Mouse (Mus musculus) MEL-GATA-1-ER (cell line): ENCODE data around the gene Ptpn6.

ENCODE experiments used
- DNase-seq: peaks from one replicate; pipeline ENCODE4 v3.0.0-alpha.2; 2012; ENCODE audit warnings: low read depth; ENCODE audit errors: extremely low read depth

The Ptpn6 gene

DNA sequence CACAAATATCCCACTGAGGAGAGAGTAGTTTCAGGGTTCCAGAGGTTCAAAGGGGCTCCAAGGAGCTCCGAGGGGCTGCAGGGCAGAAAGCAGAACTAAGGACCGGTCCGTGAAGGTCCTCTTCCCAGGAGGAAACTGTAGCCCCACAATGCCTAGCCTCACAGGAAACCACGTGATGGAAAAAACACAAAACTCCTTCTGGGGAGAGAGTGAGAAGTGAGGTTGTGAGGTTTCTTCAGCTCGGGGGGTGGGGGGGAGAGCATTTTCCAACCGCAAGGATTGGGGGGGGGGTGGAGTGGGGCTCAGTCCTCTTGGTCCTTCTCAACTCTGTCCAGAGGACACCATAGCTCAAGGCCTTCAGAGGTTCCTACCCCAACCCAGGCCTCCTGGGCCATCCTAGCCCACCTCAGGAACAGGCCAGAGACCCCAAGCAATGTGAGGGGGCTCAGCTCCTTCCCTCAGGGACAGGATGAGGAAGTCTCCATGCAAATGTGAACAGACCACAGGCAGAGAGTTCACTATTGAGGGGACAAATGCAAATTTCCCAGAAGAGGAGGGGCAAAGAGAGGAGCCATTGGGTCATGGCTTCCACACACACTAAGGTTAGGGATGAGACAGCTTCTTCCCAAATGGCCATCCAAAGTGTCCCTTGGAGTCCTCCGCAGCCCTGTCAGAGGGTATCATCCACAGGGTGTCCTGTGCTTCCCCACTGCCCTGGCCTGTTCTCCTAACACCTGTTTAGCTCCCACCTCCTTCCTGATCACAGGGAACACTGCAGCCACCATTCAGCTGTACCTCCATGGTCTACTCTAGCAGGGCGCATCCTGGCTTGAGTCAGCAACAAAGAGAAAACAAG lies 8.4 kb downstream of the Ptpn6 start:
- DNase-seq = peak; percentile 71

DNA sequence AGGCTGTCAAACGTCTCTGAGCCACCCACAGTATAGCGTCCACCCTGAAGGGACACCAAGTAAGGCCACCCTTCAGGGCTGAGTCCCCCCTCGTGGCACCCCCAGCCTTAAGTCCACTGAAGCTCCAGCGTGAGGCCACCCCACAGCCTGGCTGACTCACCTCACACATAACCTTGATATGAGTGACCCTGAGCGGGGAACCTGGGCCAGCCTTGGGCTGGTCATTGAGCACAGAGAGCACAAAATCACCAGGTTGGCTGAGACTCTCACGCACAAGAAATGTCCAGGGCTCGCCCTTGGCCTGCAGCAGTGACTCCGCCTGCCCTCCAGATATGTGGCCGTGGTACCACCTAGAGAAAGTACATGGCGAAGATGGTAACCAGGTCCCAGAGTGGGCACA lies 9.9 kb downstream of the Ptpn6 start:
- no peak for DNase-seq

DNA sequence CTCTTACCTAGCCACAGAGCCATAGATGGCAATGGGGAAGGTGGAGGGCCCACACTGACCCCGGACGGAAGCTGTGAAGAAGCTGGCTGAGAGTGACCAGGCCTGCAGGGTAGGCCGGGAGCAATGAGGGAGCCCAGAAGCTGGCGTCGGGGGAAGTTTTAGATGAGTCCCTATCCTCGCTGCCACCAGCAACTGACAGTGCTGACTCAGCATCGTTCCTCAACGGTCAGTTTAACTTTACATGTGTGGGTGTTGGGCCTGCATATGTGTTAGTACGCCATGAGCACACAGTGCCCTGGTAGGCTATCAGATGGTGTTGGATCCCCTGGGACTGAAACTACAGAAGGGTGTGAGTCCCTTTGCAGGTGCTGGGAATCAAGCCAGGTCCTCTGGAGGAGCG lies 14.0 kb downstream of the Ptpn6 start:
- no peak for DNase-seq

DNA sequence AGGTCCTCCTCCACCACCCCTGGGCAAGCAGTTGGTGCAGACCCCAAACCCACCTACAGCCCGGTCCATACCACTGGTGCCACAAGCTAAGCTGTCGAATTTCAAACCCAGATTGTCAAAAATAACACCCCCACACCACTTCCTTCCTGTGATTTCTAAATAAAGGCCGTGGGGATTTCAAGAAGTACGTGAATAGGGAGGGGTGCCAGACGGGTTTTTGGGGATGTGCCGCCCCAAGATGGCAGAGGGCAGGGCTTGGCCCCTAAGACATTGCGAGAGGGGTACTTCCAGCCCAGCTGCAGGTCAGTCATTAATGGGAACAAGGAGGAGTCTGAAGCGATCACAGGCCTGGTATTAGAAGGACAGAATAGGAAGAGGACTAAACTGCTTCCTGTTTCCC lies 15.0 kb downstream of the Ptpn6 start:
- DNase-seq = no peak

DNA sequence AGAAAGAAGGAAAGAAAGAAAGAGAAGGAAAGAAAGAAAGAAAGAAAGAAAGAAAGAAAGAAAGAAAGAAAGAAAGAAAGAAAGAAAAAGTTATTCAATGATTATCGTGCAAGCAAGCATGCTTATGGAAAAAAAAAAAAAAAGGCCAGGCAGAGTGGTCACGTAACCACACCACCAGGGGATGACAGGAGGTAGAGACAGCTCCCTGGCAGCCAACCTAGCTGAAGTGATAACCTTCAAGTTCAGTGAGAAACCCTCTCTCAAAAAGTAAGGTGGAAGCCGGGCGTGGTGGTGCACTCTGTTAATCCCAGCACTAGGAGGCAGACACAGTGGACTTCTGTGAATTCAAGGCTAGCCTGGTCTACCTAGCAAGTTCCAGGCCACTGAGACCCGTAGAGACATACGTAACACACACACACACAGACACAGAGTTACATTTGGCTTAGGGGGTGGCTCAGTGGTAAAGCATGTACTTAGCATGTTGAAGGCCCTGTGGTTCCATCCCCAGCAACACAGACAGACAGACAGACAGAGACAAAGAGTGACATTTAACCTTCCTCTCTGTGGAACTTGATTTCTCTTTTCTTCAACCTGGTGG lies 15.5 kb downstream of the Ptpn6 start:
- DNase-seq = no peak

DNA sequence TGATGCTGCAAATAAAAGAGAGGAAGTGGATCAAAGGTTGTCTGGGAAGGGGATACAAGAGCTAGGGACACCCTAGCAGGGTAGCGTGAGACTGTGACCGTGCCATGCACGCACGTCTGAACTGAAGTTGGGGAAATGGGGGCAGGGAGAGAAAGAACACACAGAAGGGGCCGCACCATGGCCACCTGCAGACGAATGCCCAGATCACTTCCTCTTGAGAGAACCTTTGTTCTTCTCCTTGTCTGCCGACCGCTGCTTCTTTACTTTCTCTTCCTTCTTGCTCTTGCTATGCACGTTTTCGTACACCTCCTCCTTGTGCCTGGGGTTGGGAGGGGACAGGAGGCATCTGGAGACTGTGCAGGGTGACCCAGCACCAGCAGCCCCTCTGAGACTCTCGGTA lies 17.6 kb downstream of the Ptpn6 start:
- no peak for DNase-seq

DNA sequence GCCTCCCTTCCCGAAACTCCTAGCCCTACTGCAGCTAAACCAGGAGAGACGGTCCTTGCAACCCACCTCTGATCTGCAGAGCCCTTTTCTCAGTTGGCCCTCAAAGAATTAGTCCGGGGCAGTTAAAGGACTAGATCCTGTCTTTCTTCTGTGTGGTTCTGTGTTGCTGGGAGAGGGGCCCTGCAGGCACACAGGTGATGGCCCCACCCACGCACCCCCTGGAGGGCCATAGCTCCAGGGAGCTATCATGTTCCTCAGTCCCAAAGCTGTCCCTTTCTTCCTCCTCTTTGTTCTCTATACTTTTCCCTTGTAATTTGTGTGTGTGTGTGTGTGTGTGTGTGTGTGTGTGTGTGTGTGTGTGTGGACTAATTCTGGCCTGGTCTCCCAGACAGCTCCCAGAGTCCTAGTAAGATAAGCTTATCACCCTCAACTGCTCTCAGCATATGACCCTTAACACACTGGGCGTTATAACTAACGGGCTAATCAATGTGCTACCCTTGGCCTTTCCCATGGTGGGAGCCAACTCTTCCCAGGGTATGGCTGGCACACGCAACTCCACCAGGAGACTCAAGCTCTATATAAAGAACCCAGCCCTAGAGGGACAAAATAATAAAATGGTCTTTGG lies 19.0 kb downstream of the Ptpn6 start:
- no peak for DNase-seq

DNA sequence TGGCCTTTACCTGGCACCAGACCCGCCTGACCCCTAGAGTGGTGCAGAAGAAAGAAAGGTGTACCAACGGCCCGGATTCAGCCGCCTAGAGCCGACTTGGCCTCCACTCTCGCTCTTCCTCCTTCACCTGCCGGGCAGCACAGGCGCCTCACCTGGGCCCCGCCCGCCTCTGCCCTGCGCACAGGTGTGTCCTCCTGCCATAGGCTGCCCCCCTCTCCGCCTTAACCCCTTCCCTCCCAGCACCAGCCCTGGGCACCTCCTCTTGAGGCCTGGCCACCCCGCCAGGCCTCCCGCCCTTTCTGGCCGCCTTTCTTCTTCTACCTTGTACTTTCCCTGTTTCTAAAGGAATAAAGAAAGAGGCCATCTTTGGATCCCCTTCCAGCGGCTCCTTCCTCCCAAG lies 19.8 kb downstream of the Ptpn6 start:
- no peak for DNase-seq

DNA sequence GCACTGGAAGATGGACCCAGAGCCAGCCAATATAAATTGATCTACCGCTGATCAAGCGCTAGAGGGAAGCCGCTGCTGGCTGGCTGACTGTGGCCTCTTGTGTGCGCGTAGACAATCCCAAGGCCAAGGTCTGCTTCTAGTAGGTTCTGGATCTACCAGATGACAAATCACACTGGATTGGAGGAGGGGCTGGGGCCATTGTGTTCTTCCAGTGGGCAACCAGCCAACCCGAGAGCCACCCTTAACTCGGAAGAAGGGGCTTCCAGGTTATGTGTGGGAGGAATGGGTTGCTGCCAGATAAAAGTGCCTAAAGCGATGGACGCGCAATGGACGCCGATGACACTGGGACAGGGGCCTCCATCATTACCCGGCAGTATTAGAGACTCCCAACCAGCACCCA lies 20.5 kb downstream of the Ptpn6 start:
- no peak for DNase-seq

DNA sequence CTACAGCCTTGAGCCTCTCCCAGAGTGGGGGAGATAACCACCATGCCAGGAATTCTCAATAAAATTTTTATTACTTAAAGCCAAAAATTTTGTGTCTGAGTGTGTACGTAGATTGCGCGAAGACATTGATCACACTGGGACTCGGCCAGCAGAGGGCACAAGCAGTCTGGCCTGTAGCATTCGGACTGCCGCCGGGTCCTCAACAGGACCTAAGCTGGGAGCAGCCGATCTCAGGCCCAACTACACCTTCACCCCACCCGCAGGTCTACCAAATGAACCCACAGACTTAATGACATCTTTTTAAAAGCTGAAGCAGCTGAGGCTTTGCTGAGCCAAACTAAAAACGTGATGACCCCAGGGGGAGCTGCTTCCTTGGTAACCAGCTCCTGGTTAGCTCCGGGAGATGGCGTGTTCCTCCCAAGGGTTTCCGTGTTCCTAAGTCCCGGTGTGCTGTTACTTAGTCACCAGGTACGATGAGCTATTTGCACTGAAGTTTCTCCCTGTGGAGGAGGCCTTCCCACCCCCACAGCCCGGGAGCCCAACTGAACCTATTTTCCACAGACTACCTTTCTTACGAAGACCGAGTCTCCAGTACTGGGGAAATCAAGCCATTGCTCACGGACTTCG lies 21.5 kb downstream of the Ptpn6 start:
- no peak for DNase-seq

DNA sequence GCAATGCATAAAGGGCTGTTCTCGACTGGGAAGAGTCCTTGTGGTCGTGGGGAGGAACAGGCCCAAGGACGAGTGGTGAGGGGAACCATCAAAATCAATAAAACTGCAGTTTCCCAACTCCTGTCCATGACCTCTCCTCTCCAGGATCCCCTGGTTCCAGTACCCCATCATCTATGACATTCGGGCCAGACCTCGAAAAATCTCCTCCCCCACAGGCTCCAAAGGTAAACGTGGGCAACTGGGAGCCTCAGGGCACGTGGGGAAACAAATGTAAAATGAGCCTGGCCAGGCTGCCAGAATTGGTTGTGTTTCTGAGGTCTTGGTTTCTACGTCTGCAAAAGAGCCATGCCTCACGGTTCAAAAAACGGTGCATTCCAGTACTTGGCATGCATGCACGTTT lies 25.6 kb downstream of the Ptpn6 start:
- no peak for DNase-seq

DNA sequence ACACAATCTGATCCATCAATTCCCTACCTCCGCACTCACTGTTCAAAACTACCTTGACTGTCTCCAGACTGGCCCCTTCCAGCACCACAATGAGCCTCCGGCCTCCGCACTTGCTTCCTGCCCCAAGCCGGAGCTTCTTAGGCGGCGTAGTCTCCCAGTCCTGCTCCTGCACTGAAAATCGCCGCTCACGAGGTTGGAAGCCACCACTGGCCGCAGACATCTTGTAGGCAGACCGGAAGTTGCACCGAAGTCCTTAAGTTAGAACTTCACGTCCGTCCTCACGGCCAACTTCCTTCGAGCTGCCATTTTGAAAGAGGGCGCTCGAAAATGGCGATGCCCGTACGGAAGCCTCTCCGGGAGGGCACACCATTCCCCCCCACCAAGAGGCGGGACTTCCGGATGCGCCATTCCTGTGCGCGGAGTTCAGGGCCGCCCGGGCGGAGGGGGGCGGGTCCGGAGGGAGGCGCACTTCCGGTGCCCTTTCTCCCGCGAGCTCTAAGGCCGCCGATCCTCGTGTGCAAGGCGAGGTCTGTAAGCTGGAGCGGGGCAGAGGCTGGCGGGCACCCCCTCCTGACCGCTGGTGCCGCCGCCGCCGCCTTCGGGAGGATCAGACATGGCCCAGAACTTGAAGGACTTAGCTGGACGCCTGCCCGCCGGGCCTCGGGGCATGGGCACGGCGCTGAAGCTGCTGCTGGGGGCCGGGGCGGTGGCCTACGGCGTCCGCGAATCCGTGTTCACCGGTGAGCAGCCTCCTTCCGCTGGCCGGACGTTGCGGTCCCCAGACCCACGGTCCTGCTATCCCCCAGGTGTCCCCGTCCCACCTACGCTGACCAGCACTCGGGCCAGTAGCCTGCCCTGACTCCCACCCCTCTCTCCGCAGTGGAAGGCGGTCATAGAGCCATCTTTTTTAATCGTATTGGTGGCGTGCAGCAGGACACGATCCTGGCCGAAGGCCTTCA lies 26.4 kb downstream of the Ptpn6 start, which contains the start of the genes Emg1 and Phb2:
TSS of gene Emg1 (minus strand) at position 355 of the 959 bp plus-strand sequence.
TSS of gene Phb2 (plus strand) at position 513 of the 959 bp plus-strand sequence.
- DNase-seq = peak; percentile 93

DNA sequence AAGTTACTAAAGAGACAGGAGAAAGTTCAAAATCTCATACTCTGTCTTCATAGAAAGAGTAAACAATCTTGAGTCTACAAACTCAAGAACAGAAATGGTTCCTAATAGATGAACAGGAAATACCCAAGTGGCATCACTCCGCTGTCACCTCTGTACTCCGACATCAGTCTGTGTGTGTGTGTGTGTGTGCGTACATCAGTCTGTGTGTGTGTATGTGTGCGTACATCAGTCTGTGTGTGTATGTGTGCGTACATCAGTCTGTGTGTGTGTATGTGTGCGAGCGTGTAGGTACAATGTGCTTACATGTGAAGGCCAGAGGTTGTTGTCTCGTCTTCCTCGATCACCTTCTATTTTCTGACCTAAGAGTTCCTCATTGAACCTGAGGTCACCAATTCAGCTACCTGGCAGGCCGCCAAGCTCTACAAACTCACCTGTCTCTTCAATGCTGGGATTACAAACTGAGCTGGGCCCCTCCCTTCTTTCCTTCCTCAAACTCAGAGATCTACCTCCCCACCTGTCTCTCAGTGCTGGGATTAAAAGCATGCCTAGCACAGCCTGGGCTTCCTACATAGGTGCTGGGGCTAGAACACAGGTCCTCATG lies 30.1 kb downstream of the Ptpn6 start:
- DNase-seq = no peak

DNA sequence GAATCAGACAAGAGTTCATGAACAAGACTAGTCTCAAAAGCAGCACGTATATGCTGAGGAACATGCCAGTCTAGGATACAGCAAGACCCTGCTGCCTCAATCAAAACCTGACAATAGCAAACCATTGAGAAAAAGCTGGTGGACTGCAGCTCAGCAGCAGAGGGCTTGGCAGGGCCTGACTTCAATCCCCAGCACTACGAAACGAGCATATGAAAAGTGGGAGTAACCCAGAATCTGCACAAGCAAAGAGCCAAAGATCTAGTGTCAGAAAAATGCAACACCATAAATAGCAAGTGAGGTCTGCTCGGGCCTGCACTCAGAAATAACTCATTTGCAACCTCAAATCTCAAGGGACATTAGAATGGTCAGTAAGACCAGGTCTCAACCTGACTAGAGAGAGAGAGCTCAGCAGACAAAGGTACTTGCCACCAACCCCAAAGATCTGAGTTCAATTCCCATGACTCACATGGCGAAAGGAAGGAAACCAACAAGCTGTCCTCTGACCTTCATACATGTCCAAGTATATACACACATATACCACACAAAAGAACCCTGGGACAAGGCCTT lies 32.4 kb downstream of the Ptpn6 start:
- no peak for DNase-seq

DNA sequence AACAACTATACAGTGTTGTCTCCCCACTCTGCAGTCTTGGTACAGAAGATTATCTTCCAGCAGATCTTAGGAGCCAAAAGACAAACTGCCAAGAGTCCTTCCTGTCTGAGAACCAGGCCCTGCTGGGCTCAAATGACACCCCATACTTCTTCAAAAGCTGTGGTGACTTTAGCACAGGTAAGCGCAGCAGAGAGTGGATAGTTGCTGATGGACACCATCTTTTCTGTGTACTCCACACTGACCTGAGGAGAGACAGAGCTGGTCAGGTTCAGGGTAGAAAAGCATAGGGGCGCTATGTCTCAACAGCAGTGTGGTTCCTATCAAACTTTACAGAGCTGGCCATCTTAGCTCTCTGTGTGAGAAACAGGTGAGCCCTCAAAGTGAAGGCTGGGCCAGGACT lies 34.1 kb downstream of the Ptpn6 start:
- DNase-seq = no peak

DNA sequence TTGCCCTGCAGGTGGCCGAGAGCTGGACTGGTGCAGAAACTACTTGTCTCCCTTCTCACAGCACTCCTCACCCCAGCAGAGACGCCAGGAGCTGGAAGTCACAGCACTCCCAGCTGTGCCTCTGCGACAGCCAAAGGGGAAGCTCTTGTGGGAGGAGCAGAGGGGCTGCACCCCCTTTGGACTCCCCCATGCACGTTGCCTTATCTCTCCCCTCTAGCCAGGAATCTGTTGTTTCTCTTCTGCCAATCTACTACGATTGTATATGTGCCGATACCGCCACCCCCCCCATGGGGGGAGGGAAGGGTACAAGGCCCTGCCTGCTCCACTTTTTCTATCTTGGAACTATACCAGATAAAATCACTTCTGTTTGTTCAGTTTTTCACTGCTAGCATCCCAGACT lies 34.7 kb downstream of the Ptpn6 start:
- no peak for DNase-seq

DNA sequence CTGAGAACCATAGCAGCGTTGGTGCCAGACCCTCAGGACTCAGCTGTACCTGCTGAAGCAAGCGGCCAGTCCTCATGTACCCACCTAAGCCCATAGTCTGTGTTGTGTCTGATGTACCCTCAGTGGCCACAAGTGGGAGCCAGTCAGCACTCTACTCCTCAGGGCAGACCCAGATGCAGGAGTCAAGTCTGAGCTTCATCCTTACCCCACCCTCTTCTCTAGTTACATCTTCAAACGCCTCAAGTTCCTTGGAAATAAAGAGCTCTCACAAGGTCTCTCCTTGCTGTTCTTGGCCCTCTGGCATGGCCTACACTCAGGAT lies 35.8 kb downstream of the Ptpn6 start:
- DNase-seq = no peak

DNA sequence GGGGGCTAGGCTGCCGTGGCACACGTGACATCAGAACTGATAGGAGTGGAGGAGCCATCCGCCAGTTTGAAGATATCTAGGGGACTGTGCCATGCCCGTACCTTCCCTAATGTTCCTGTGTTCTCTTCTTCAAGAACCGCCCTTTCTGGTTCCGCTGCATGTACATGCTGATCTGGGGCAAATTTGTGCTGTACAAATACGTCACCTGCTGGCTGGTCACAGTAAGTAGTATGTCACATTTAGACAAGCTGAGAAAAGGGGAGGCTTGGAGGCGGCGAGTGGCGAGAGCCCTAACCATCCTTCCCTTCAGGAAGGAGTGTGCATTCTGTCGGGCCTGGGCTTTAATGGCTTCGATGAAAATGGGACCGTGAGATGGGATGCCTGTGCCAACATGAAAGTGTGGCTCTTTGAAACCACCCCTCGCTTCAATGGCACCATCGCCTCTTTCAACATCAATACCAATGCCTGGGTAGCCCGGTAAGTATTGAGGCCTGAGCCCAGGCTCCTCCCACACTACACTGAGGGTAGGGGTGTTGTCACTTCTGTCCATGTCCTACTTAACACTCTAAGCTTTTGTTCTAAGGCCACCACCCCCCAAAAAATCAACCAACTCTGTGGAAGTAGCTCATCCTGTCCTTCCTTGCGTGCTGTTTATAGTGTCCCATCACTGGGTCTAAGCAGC lies 36.3 kb downstream of the Ptpn6 start:
- DNase-seq = no peak

DNA sequence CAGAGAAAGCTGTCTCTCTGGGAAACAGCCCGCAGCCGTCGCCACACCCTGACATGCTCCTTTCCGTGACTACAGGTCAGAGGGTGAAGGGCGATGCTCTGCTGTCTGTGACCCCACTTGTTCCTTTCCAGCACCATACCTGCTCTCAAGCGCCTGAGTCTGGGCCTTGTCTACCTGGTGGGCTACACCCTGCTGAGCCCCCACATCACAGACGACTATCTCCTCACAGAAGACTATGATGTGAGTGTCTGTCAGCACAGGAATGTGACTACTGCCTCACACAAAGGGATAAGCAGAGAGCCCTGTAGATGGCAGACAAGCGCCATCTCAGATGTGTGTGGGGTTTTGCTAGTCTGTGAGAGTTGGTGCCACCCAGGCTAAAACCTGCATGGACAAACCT lies 37.2 kb downstream of the Ptpn6 start:
- no peak for DNase-seq
